Mouse (Mus musculus) C2C12 (cell line): Measurements from ENCODE around the gene Tmem121b. TPM values are rescaled to one million over a fixed set of nuclear protein-coding genes. Genes with fewer than 3 reads are reported as not detected.

Source experiments
- H3K27me3 ChIP-seq: one replicate; pipeline ENCODE4 v1.6.1; 2011; ENCODE audit not compliant: control insufficient read depth, insufficient read depth, insufficient read length
- H3K36me3 ChIP-seq: one replicate; pipeline ENCODE4 v1.6.1; 2011; ENCODE audit not compliant: control insufficient read depth, insufficient read depth
- H3K4me3 ChIP-seq: one replicate; pipeline ENCODE4 v1.5.1; 2011; ENCODE audit warnings: mild to moderate bottlenecking, control low read depth; ENCODE audit not compliant: poor library complexity, insufficient read depth, severe bottlenecking
- H3K79me2 ChIP-seq: one replicate; pipeline ENCODE4 v1.6.1; 2011; ENCODE audit not compliant: control insufficient read depth, insufficient read depth
- H3K79me3 ChIP-seq: one replicate; pipeline ENCODE4 v1.6.1; 2011; ENCODE audit warnings: low read depth, control low read depth
- H3ac ChIP-seq: one replicate; pipeline ENCODE3; 2011; ENCODE audit warnings: low read depth; ENCODE audit not compliant: control insufficient read depth, insufficient read length
- CEBPB ChIP-seq: IDR thresholded peaks from one replicate; pipeline ENCODE4 v1.6.1; 2011; ENCODE audit warnings: low read depth, mild to moderate bottlenecking, control low read depth, moderate library complexity
- CTCF ChIP-seq: IDR thresholded peaks from one replicate; pipeline ENCODE4 v1.5.1; 2011; ENCODE audit not compliant: control insufficient read depth, insufficient read depth, insufficient read length
- FOSL1 ChIP-seq: IDR thresholded peaks from one replicate; pipeline ENCODE4 v1.8.0; 2011; ENCODE audit warnings: mild to moderate bottlenecking, low read length; ENCODE audit not compliant: poor library complexity, insufficient read depth, severe bottlenecking
- MAX ChIP-seq: IDR thresholded peaks from one replicate; pipeline ENCODE4 v1.6.1; 2011; ENCODE audit warnings: mild to moderate bottlenecking, control low read depth
- MYOD1 ChIP-seq: IDR thresholded peaks from one replicate; pipeline ENCODE4 v1.6.1; 2011; ENCODE audit warnings: low read depth; ENCODE audit not compliant: control insufficient read depth, insufficient read length
- MYOG ChIP-seq: IDR thresholded peaks from one replicate; pipeline ENCODE4 v1.6.1; 2011; ENCODE audit not compliant: control insufficient read depth, insufficient read length; ENCODE audit errors: extremely low read depth
- USF1 ChIP-seq: IDR thresholded peaks from one replicate; pipeline ENCODE4 v1.6.1; 2011; ENCODE audit warnings: low read depth, mild to moderate bottlenecking, control low read depth, moderate library complexity
- polyA plus RNA-seq: library from polyadenylated mRNA; unstranded; fragments of >200 nt; fragmentation: generic; extraction: Trizol; gene quantifications from one replicate; pipeline ENCODE4 v1.2.1, GENCODE M21; 2012; ENCODE audit warnings: missing spikeins

Gene Tmem121b
- polyA plus RNA-seq, 1 experiment, result 0.02 TPM

DNA sequence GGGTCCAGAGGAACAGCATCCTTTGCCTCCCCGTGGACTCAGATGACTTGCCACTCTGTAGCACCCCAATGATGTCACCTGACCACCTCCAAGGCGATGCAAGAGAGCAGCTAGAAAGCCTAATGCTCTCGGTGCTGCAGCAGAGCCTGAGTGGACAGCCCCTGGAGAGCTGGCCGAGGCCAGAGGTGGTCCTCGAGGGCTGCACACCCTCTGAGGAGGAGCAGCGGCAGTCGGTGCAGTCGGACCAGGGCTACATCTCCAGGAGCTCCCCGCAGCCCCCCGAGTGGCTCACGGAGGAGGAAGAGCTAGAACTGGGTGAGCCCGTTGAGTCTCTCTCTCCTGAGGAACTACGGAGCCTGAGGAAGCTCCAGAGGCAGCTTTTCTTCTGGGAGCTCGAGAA is 11.6 kb downstream of the Tmem121b start:
- Histone ChIP-seq H3K27me3 (no peaks in the 10 kb centered on the region), H3K79me3 (no peaks in the 10 kb centered on the region), H3K79me2 (no peaks in the 10 kb centered on the region), H3K36me3 (peaks cover 53% of the 10 kb centered on the region), H3K4me3 (no peak overlapping the region), H3ac (no peak overlapping the region)
- TF ChIP-seq MYOD1, result no peak
- no peak for TF ChIP-seq CTCF
- no peak for TF ChIP-seq MAX
- no peak for TF ChIP-seq CEBPB
- TF ChIP-seq USF1, result no peak
- TF ChIP-seq MYOG, result no peak
- no peak for TF ChIP-seq FOSL1

DNA sequence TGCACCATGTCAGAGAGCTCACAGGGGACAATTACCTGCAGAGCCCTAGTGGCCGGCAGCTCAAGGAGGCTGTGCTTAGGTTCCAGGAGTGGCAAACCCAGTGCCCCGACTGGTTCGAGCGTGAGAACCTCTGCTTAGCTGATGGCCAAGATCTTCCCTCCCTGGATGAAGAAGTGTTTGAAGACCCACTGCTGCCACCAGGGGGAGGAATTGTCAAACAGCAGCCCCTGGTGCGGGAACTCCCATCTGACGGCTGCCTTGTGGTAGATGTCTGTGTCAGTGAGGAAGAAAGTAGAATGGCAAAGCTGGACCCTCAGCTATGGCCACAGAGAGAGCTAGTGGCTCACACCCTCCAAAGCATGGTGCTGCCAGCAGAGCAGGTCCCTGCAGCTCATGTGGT is 12.1 kb downstream of the Tmem121b start:
- peaks cover 55% of the 10 kb centered on the region for H3K36me3 ChIP-seq
- no peak overlapping the region for H3ac ChIP-seq
- no peaks in the 10 kb centered on the region for H3K79me2 ChIP-seq
- no peak overlapping the region for H3K4me3 ChIP-seq
- H3K27me3 ChIP-seq, result no peaks in the 10 kb centered on the region
- H3K79me3 ChIP-seq, result no peaks in the 10 kb centered on the region
- TF ChIP-seq MYOG, result no peak
- TF ChIP-seq CTCF, result peak; percentile 18
- no peak for TF ChIP-seq MYOD1
- TF ChIP-seq CEBPB, result no peak
- no peak for TF ChIP-seq USF1
- TF ChIP-seq MAX, result no peak
- TF ChIP-seq FOSL1, result no peak

- no peak overlapping the region for H3K4me3 ChIP-seq
- no peak overlapping the region for H3ac ChIP-seq
- no peaks in the 10 kb centered on the region for H3K27me3 ChIP-seq
- peaks cover 59% of the 10 kb centered on the region for H3K36me3 ChIP-seq
- H3K79me2 ChIP-seq, result no peaks in the 10 kb centered on the region
- no peak for TF ChIP-seq MAX
- no peak for TF ChIP-seq USF1
- no peak for TF ChIP-seq CTCF
- no peak for TF ChIP-seq CEBPB
- no peak for TF ChIP-seq MYOG
- no peak for TF ChIP-seq MYOD1
- TF ChIP-seq FOSL1, result no peak
- H3K79me3 ChIP-seq, result no peaks in the 10 kb centered on the region
These were observed 13.2 kb downstream of the Tmem121b start for GRCm38 (mm10) chr6:120480361-120480760.

DNA sequence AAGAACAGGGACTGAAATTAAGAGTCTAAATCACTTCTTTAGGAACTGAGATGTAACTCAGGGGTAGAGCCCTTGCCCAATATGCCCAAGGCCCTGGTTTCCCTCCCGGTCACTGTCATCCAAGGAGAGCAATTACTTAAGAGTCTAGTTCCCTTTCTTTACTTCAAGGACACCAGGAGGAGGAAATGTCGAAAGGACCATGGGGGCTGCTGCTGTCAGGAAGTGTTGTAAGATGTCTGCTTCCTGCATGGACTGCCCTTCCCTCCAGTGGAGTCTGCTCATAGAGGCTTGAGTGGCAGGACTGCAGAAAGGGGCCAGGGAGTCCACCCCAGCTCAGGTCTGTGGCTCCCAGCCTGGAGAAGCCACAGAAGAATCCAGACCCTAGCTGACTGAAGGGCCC is 14.3 kb downstream of the Tmem121b start:
- Histone ChIP-seq H3K4me3 (no peak overlapping the region), H3K36me3 (peaks cover 68% of the 10 kb centered on the region), H3K79me2 (peaks cover 5% of the 10 kb centered on the region), H3K79me3 (no peaks in the 10 kb centered on the region), H3ac (no peak overlapping the region), H3K27me3 (no peaks in the 10 kb centered on the region)
- no peak for TF ChIP-seq MAX
- TF ChIP-seq MYOG, result no peak

- H3K27me3 ChIP-seq, result no peaks in the 10 kb centered on the region
- no peak overlapping the region for H3ac ChIP-seq
- H3K4me3 ChIP-seq, result no peak overlapping the region
- H3K79me3 ChIP-seq, result peaks cover 28% of the 10 kb centered on the region
- no peak for TF ChIP-seq CTCF
- no peak for TF ChIP-seq MYOD1
- no peak for TF ChIP-seq FOSL1
- TF ChIP-seq MYOG, result no peak
- no peak for TF ChIP-seq CEBPB
- TF ChIP-seq USF1, result no peak
- no peak for TF ChIP-seq MAX
- H3K36me3 ChIP-seq, result peaks cover 55% of the 10 kb centered on the region
- peaks cover 45% of the 10 kb centered on the region for H3K79me2 ChIP-seq
These were observed 18.3 kb downstream of the Tmem121b start for GRCm38 (mm10) chr6:120475288-120475687.

GRCm38 (mm10) chr6:120473427-120473826 is 20.2 kb downstream of the Tmem121b start:
- H3K4me3 ChIP-seq, result no peak overlapping the region
- no peak for TF ChIP-seq CEBPB
- peak; percentile 65 for TF ChIP-seq MYOD1
- no peak for TF ChIP-seq FOSL1
- no peak for TF ChIP-seq MAX
- TF ChIP-seq CTCF, result no peak
- peaks cover 40% of the 10 kb centered on the region for H3K79me3 ChIP-seq
- H3ac ChIP-seq, result no peak overlapping the region
- H3K27me3 ChIP-seq, result no peaks in the 10 kb centered on the region
- H3K36me3 ChIP-seq, result peaks cover 37% of the 10 kb centered on the region
- H3K79me2 ChIP-seq, result peaks cover 64% of the 10 kb centered on the region
